Mouse (Mus musculus) kidney, postnatal 25 days (tissue): ENCODE measurements around the gene Tcf7.
A peak's percentile ranks its signal among the peaks of the same experiment; 100 is the strongest.

Source experiments
- DNase-seq, 2 experiments: peaks; one replicate each; pipeline ENCODE4 v3.0.0; 2021; ENCODE audit warnings: mixed read lengths in 2 of 2

The Tcf7 gene

DNA sequence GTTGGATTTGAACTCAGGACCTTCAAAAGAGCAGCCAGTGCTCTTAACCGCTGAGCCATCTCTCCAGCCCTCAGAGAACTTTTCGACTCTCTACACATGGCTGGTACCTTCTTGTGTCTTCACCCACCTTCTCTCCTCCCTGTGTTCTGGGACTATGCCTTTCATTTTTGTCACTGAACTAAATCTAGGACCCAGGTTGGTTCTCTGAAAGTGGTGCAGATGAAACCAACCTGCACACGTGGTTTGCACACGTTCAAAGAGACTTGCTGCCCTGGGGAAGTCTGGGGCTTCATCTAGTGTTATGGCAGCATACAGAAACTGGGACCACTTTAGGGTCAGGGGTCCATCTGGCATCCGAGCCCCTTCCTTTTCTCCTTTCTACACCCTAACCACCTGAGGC, 15.5 kb downstream of the Tcf7 start:
- DNase-seq, result peak in 1 of 2 experiments; percentile 6

DNA sequence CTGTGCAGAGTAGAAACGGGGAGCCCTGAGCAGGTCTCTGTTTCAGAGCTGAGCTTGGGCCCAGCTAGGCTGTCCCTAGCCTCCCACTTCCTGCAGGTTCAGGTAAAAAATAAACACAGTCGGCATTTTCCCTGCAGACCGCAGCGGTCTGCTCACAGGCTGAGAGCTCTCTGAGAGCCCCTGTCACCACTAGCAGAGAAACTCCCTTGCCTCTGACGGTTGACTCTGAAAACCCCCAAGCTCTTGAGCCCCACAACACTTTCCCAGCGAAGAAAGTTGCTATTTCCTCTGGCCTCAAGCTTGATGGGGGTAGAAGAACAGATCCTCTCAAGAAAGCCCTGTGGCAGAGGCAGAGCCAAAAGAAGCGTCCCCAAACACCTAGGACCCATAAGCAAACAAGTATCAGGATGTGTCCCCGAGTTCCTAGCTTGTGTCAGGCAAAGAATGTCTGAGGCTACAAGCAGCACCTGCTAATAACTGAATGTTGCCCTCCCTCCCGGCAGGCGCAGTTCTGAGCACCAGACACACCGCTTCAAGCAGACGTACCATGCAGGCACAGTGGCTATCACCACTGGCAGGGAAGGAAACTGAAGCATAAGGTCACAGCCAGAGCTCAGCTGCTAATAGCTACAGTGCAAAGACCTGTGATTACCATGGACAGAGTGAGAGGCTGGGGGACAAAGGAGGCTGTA, 17.1 kb downstream of the Tcf7 start:
- peak in 1 of 2 experiments; percentile 25 for DNase-seq

GRCm38 (mm10) chr11:52264871-52265270, 17.9 kb downstream of the Tcf7 start:
- peak in 1 of 2 experiments; percentile 19 for DNase-seq

DNA sequence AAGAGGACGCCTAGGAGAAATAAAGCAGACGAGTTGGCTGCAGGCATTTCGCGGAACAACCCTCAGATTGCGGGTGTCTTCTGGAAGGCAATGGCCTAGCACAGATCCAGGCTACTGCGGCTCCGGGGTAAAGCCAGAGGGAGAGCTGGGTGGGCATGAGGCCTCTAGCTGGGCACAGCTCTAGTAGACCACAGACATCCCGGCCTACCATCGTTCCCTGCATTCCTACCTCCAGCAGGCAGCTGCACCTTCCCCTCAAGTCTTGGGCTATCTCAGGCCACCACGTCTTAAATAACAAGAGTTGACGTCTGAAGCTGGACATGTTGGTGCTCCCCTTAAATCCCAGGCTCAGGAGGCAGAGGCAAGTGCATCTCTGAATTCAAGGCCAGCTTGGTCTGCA, 20.5 kb downstream of the Tcf7 start:
- DNase-seq, result no peak

DNA sequence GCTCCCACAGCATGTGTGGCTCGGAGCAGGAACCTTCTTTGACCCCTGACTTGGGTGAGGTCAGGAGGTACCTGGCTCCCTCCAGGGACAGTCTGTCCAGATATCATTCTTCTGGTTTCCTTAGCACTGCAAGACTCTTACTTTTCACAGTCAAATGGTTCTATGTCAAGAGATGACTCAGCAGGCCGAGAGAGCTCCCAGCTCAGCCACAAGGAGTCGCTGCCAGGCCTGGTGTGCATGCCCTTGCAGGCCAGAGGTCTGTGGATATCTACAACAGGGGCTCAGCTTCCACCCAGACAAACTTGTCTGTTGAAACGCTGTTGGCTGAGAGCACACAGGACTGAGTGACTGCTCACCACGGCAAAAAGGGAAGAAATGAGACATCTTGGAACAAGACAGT, 20.9 kb downstream of the Tcf7 start:
- DNase-seq, result peak; percentile 65 to 73

GRCm38 (mm10) chr11:52260878-52261277, 21.9 kb downstream of the Tcf7 start:
- DNase-seq, result no peak

DNA sequence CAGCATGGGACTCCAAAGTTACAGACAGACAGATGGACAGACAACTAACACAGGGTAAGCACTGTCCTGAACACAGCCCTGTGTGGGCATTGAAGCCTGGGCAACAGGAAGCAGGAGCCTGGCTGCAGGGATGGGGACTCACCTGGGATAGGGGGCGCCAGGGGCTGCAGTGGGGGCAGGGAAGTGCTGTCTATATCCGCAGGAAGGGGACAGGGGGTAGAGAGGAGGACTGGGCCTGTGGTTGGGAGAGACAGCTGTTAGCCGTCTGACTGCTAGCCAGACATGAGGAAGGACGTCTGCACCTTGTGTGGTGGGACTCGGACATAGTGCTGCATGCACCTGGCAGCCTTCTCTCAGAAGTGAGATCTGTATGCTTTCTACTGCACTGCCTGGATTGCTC, 24.1 kb downstream of the Tcf7 start:
- DNase-seq, result no peak

GRCm38 (mm10) chr11:52257376-52257775, 25.4 kb downstream of the Tcf7 start:
- DNase-seq, result no peak

DNA sequence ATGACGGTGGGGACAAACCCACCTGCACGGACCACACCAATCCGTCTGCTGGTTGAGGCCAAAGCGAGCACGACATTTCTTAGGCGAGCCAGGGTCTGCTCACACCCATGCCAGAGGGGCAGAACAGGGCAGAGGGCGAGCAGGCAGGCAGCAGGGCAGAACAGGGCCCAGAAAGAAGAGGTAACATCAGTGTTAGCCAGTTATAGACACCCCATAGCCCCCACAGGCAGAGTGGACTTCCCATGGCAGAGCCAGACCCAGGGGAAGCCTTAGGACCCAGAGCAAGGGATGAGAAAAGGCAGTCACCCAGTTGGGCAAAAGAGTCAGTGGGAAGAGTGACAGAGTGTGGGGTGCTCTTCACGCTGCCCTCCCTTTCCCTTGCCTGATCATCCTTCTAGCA, 27.7 kb downstream of the Tcf7 start:
- DNase-seq, result no peak

DNA sequence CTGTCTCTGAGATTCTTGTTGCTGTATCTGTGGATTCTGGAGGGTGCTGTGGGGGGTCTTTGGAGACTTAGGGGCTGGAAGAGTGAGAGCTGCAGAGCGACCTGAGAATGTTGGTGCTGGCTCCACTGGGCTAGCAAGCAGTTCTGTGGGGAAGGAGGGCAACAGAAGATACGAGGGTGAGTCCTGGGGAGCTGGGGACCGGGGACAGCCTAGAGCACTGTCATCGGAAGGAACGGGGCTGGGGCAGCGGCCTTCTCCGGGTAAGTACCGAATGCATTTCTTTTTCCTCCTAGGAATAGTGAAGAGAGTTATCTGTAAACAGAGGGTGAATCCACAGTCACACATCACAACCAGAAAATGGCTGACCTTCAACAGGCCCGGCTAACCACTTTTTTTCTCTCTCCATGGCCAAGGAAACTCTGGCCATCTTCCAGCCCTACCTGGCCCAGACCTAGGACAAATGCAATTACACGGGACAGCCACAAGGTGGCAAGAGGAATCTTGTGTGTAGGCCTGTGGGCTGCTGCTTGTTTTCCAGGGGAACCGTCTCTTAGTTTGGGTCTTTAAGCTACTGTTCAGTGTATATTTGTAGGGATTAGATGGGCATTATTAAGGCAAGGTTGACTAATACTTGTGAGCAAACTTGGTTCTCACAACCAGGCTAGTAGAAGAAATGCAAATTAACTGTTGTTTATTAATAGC, 29.0 kb downstream of the Tcf7 start:
- DNase-seq, result peak; percentile 84 to 89

DNA sequence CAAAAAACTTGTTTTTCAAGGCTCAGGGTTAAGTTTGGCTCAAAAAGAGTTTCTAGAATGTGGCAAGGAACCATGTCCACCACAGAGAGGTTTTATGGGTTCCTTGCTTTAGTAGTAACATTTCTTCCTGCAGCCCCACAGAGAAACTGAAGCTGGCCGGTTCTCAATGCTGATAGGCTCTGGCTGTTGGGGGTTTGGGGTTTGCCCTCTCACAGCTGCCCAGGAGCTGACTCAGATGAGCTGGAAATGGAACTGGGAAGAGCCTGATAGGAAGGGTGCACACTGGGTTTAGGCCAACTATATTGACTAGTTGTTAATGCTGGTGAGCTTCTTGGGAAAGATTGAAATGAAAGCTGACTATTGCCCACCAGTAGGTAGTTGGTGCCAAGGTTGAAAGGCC, 30.1 kb downstream of the Tcf7 start:
- DNase-seq, result no peak

GRCm38 (mm10) chr11:52251770-52252169, 31.0 kb downstream of the Tcf7 start:
- no peak for DNase-seq

- DNase-seq, result peak; percentile 76 to 82
These were observed 33.4 kb downstream of the Tcf7 start for GRCm38 (mm10) chr11:52249452-52249851.

DNA sequence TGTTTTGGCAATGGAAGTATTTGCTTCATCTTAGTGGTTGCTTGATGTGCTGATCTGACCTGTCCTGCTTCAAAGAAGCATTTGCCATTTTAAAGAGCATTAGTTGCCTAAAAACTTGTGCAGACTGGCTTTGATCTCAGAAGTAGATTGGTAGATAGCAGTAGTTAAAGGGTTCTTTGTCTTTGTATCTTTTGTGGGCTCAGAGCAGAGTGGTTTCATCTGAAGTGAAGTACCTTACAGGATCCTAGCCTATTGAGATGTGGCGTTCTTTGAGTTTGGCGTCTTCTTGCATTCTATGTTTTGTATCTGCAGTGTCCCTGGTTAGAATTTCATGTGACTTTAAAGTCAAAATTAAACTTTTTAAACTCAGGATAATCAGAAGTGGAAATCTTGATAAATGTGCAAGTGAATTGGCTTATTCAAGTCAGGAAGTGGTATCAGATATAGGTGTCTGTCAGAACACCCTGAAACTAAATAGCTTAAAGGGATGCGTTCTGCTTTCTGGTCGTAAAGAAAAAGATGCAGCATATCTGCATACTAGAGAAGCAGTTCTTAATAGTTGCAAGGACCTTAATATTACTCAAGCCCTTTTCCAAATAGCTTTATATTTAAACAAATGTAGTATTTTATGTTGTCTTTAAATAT, 41.8 kb downstream of the Tcf7 start:
- DNase-seq, result no peak

- DNase-seq, result peak; percentile 44 to 49
These were observed 48.3 kb downstream of the Tcf7 start for GRCm38 (mm10) chr11:52234509-52234908.

DNA sequence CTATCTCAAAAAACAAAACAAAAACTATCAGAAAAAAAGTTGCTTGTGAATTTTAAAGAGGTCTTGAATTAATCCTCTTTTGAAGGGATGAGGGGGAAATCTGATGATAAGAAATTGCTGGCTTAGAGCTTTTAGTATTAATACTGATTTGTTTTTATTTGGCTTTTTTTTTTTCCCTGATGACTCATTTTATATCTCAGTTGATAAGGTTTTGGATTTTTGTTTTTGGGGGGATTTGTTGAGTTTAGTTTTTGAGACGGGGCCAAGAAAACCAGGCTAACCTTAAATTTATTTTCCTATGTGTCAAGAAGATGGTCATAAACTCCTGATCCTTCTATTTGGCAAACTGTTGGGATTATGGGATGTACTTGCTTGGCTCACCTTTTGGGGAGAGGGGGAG, 48.9 kb downstream of the Tcf7 start:
- DNase-seq, result no peak

DNA sequence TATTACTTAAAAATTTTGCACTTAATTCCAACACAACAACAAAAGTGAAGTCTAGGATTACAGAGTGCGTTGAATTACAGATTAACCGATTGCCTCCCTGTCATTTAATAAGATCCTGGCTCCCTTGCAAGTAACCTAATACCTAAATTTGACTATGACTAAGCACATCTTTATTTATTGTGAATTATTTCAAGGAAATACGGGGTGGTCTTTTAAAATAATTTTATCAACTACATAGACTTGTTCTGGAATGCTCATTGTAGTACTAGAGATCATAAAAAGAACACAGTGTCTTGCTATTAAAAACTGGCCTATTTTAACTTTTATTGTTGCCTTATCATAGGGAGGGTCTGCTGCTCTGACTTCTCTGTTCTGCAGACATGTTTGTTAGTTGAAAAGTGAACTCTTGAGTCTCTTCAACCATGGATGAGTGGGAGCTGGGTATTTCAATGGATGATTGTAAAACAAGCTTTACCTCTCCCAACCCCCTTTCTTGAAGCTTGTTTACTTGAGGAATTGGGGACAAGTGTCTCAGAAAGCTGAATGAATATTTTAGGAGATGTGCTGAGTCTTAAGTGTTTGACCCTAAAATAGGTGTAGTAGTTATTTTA, 49.7 kb downstream of the Tcf7 start:
- no peak for DNase-seq

DNA sequence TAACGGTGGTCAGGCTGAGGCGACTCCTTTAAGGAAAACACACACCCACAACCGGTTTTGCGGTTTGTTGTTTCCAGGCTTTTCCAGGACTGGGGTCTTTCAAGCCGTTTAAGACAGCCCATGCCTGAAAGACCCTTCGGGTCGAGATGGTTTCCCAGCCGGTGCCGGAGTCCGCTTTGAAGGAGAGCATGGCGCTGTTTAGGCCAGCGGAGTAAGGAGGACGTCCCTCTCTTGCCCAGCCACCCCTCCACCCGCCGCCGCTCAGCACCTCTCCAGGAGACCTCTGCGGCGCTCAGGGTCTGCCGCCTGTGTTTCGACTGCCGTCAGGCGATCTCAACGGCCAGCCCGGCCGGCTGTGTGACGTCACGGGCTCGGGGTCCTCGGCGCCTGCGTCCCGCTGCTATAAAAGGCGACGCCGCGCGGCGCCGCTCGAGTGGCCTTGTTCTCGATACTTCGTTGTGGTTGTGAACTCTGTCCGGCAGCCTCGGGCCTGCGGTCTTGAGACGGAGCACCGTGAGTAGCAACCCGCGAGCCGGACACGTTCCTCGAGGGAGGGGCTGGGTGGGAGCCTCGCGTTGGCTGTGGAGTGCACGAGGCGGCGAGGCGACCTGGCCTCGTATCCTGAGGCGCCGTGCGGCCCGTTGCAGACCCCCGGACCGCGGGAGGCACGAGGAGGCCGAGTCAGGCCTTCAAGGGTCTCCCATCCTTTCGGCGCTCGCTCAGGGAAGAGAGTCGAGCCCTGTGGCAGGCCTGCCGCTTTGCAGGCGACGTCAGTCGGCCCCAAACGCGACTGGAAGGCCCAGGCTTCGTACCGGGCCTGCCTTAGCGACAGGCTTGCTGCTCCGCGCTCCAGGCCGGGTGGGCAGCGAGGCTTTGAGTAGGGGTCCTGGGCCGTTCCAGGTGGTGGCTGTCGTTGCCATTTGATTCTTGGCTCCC, 50.9 kb downstream of the Tcf7 start, which contains the start of gene Skp1a:
Skp1a (plus strand) TSS at position 390 of the 936 bp plus-strand sequence.
- peak; percentile 94 to 95 for DNase-seq

GRCm38 (mm10) chr11:52230694-52231093, 52.1 kb downstream of the Tcf7 start:
- no peak for DNase-seq

GRCm38 (mm10) chr11:52228722-52229448, 53.9 kb downstream of the Tcf7 start:
- DNase-seq, result no peak

DNA sequence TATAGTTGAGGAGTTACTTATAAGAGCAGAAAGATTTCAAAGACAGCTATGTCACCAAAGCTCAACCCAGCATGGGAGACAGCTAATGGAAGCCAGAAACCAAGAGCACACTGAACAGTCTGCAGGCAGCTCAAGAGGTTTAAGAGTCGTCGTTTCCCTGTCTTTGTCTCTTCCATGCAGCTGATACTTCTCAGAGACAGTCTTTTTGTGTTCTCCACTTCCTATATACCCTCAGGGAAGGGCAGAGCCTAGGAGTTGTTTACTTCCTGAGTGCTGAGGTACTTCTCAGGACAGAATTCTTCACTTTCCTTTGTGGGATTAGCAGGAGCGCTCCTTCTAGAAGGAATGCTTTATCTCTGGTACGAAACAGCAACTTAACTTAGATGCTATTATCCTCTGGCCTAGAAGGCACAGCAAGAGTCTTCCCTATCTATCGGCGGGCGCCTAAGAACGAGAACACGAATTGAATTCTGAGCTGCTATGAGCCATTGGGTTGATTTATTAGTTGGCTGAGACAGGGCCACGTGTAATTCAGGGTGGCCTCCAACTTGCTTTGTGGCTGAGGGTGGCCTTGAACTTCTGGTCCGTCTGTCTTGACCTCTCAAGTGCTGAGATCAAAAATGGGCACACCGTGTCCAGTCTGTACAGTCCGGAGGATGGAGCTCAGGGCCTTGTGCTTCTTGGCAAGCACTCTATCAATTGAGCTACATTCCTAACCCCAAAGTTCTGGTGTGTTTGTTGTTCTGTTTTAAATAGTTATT, 55.2 kb downstream of the Tcf7 start:
- no peak for DNase-seq
